Mouse (Mus musculus) cortical plate, adult 2 months (tissue): ENCODE results near the gene Cd300lf. TPM values are rescaled to one million over a fixed set of nuclear protein-coding genes. Genes with fewer than 3 reads are reported as not detected.
A peak's percentile ranks its signal among the peaks of the same experiment; 100 is the strongest.

ENCODE experiments used
- H3K27ac ChIP-seq: fragments of 200-500 bp; 2 replicates; pipeline ENCODE4 v1.5.1; 2012; ENCODE audit warnings: low read length, control low read depth, inconsistent platforms; ENCODE audit not compliant: insufficient read depth
- H3K4me1 ChIP-seq: fragments of 200-500 bp; 2 replicates; pipeline ENCODE4 v1.6.1; 2011; ENCODE audit warnings: low read length; ENCODE audit not compliant: control insufficient read depth, insufficient read depth
- H3K4me3 ChIP-seq: fragments of 200-500 bp; 2 replicates; pipeline ENCODE4 v1.5.1; 2011; ENCODE audit warnings: mild to moderate bottlenecking, low read length, control low read depth; ENCODE audit not compliant: insufficient read depth
- CTCF ChIP-seq: fragments of 200-500 bp; IDR thresholded peaks from 2 replicates; pipeline ENCODE4 v1.5.1; 2011; ENCODE audit warnings: mild to moderate bottlenecking, control low read depth, low read length; ENCODE audit not compliant: insufficient read depth; ENCODE audit errors: extremely low read depth
- POLR2A ChIP-seq: fragments of 200-500 bp; IDR thresholded peaks from 2 replicates; pipeline ENCODE4 v1.6.1; 2011; ENCODE audit warnings: mild to moderate bottlenecking, low read length, control low read depth; ENCODE audit not compliant: insufficient read depth; ENCODE audit errors: extremely low read depth
- polyA plus RNA-seq: library from polyadenylated mRNA; depleted of rRNA; stranded (reverse); fragments of >200 nt; gene quantifications from 2 replicates; pipeline ENCODE4 v1.2.3, GENCODE M21; 2012

Gene Cd300lf
- polyA plus RNA-seq, 1 experiment, result 0.08 TPM

DNA sequence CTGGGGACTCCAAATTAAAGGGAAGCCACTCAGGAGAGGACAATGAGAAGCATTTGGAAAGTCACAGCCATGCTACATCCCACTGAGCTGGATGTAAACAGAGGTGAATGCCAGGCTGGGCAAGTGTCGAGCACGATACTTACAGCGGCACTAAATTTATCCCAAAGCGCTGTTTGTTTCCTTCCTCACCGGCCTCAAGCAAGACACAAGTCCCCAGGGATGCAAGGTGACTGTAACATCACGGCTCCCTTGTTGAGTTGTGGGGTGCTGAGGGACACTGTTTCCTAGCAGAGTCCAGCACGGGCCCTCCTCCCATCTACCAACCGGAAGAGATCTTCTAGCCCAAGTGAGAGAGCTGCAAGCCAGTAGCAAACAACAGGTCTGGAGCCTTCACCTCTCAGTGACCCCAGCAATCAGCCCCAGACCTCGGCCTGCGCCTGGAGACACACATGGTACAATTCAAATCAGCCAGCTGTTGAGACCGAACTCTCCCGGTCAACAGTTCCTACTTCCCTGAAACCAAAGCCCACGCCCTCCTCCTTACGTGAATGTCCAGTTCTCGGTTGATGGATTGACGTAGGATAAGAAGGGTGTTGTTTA is 34.5 kb downstream of the Cd300lf start:
- Histone ChIP-seq H3K4me3 (no peak overlapping the region), H3K27ac (no peak overlapping the region), H3K4me1 (no peaks in the 10 kb centered on the region)
- TF ChIP-seq POLR2A (no peak), CTCF (no peak)

DNA sequence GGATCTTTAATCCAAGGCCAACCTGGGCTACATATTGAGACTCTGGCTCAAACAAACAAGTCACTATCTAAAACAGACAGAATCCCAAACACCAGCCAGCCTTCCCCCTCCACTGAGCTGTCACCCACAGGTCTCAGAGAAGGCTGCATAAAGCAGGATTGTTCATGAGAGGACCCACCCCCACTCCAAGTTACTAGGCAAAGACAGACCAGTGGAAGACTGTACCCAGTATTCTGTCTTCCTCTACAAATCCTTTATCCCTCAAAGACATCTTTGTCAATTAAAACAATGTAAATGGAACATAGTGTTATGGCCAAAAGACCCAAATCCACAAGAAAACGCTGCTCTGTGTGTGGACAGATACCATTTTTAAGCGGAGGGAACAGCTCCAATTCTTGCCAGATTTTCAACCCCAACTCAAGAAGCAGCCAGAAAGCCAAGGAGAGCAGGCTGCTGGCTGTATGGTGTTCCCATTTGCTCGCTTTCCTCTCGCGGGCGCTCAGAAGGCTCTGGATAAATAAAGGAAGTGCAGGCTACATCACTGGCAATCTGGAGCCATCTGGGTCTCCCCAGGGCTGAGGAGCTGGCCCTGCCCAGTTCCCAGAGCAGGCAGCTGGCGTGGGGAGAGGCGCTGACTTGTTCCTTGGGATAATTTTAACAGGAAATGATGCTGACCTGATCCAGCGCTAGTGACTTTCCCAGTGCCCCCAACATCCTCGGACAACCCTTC is 35.4 kb downstream of the Cd300lf start:
- Histone ChIP-seq H3K4me1 (no peaks in the 10 kb centered on the region), H3K4me3 (no peak overlapping the region), H3K27ac (no peak overlapping the region)
- TF ChIP-seq CTCF, result no peak
- TF ChIP-seq POLR2A, result no peak

DNA sequence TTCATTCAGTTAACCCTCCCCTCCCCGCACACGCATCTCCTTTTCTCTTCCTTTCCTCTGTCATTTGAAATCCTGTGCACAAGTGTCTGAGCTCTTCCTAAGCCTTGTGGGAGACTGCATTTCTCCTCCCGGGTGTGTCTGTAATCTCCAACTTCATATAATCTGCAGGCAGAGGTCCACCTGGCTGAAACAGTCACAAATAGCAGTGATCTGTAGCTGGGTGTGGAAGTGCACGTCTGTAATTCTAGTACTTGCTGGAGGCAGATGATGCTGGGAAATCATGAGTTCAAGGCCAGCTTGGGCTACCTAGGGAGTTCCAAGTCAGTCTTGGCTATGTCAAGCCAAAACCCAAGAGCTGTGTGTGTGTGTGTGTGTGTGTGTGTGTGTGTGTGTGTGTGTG is 41.7 kb downstream of the Cd300lf start:
- Histone ChIP-seq H3K27ac (no peak overlapping the region), H3K4me3 (peak overlapping the region; percentile 15; the same call in 1 of the 2 replicates), H3K4me1 (no peaks in the 10 kb centered on the region)
- TF ChIP-seq CTCF (no peak), POLR2A (no peak)

DNA sequence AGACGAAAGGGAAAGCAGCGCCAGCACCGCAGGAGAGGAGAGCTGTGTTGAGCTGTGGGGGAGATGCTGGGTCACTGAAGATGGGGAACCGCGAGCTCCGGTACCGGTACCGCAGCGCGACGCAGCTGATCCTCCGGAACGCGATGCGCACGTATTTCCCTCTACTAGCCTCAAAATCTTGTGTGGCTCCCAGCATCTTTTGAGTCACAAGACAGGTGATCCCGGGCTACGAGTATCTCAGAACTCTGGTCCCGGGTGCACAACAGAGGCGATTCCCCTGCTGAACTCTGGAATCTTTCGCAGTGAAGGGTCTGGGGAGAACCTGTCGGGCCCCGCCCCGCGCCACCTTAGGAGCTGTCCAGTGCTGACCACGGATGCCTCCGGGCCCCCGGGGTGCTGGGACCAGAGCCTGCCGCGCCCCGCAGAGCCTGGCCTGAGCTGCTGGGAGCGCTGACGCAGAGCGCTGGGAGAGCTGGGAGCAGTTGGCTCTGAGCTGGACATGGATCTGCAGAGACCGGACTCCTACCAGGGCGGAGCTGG is 42.4 kb downstream of the Cd300lf start, which contains the start of gene Rab37:
Gene Rab37, plus strand, starts transcription at position 70 of the 540 bp plus-strand sequence.
- TF ChIP-seq POLR2A (no peak), CTCF (no peak)
- Histone ChIP-seq H3K4me1 (no peaks in the 10 kb centered on the region), H3K27ac (no peak within 1 kb of the TSS), H3K4me3 (peak within 1 kb of the TSS; percentile 15)

DNA sequence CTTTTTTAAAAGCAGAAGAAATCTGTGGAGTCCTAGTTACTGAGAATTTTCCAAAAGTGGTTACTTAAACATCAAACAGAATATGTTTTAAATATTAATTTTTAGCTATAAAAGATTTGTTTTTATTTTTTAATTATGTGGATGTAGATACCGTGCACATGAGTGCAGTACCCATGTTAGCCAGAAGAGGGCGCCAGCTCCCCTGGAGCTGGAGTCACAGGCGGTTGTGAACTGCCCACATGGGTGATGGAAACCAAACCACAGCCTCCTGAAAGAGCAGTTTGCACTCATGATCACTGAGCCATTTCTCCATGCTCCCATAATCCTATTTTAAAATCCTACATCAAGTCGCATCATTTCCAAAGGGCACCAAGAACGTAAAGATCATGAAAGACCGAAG is 43.9 kb downstream of the Cd300lf start:
- no peak for TF ChIP-seq POLR2A
- TF ChIP-seq CTCF, result peak; percentile 28; the same call in 1 of the 2 replicates
- Histone ChIP-seq H3K27ac (no peak overlapping the region), H3K4me3 (no peak overlapping the region)

DNA sequence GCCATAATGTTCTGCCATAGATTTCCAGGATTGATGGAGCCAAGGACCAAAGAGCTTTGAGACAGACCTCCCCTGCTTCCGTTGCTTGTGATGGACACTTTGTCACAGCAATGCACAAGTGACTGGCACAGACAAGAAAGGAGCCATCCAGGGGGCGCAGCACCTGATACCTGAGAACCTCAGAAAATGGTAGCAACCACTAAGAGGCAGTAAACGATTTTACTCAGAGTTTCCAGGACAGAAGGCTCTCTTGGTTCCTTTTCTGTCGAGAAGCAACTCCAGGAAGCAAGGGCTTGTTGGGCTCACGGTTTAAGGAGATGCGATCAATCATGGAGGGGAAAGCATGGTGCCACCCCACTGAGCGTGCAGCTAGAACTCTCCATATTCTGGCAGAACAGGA is 47.6 kb downstream of the Cd300lf start:
- Histone ChIP-seq H3K4me3 (no peak overlapping the region), H3K4me1 (no peaks in the 10 kb centered on the region), H3K27ac (no peak overlapping the region)
- TF ChIP-seq POLR2A (no peak), CTCF (no peak)

More for the DNA sequence above, 43.9 kb downstream of the Cd300lf start:
- H3K4me1 ChIP-seq, result no peaks in the 10 kb centered on the region

DNA sequence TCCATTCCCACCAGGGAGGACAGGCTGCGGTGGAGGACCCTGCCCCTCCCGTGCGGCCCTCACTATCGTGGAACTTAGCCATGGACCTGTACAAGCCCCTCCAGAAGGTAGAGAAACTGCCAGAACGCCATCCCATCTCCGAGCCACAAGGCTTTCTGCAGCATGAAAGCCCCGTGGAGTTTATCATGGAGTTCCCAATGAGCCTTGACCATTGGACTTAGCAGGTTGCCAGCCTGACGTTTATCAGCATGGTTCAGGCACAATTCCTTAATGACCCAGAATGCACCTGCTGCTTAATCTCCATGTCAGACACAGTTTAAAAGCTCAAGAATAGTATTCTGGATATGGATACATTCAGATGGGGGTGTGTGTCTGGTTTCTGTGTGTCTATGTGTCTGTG is 48.7 kb downstream of the Cd300lf start:
- TF ChIP-seq CTCF (no peak), POLR2A (no peak)
- Histone ChIP-seq H3K4me3 (no peak overlapping the region), H3K4me1 (no peaks in the 10 kb centered on the region), H3K27ac (no peak overlapping the region)

DNA sequence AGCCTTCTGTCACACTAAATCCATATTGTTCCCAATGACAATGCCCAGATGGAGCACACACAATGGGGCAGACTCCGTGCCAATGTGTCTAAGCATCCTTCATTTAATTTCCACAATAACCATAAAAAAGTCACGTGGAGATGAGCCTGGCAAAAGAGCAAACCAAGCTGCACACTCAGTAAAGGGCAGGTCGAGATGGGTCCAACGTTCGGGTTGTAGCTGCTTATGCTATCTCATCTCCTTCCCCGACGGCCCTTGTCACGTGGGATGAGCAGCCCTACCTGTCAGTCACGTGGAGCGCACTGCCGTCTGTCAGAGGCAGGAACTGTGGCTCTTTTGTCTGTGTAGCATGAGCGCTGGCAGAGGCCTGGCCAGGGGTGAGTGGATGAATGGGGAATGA is 49.2 kb downstream of the Cd300lf start:
- H3K27ac ChIP-seq, result no peak overlapping the region
- TF ChIP-seq CTCF, result no peak
- TF ChIP-seq POLR2A, result no peak

DNA sequence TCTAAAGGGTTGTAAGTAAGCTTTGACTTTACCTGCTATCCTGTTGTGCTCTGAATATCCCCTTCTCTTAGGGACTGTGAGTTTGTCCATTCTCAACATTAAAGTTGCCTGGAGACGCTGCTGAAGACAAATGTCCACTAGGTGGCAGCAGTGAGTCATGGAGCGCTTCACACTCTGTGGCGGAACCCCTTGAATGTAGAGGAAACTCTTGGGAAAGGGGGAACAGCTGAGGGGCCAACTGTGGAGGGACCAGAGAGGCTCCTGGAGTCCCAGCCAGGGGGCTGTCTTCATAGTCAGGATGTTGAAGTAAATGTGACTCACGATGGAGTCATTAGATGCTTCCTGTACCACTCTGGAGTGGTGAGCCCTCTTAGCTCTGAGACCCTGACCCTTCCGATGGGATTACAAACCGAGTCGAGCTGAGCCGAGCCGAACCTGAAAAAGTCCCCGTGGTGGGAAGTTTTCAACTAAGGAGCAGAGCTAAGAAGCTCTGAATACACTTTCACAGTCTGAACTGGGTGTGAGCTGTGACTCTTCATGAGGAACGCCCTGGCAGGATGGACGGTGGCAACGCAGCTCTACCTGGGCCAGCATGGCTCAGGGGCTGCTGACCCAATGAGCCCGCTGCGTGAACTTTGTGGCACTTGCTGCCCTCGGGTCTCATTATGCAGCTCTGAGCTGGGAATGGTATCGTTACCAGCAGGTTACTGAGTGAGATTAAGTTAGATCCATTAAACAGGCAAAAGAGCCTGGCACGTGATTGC is 50.2 kb downstream of the Cd300lf start:
- no peak overlapping the region for H3K4me3 ChIP-seq
- no peak for TF ChIP-seq POLR2A
- TF ChIP-seq CTCF, result peak; percentile 89
- no peak overlapping the region for H3K27ac ChIP-seq
- no peaks in the 10 kb centered on the region for H3K4me1 ChIP-seq

More for the DNA sequence above, 49.2 kb downstream of the Cd300lf start:
- Histone ChIP-seq H3K4me3 (no peak overlapping the region), H3K4me1 (no peaks in the 10 kb centered on the region)
